Mouse (Mus musculus): ENCODE measurements around the gene Grin1.

GRCm38 (mm10) chr2:25241438-25241775 is 77.6 kb downstream of the Grin1 start:
- no peak for TF ChIP-seq CTCF (conservative IDR thresholded peaks at IDR 0.05; ENCODE audit: insufficient read depth, insufficient read length, low read depth, low read length)
- TF ChIP-seq POLR2A (IDR thresholded peaks at IDR 0.05; ENCODE audit: low read depth, low read length), result no peak

Data from kidney, adult 2 months (tissue).